Mouse (Mus musculus) MEL (cell line): Measurements from ENCODE around the gene Dnhd1.

Source experiments
- BHLHE40 ChIP-seq: IDR thresholded peaks from 2 replicates; pipeline ENCODE4 v1.6.1; 2012; ENCODE audit warnings: low read depth, mild to moderate bottlenecking, inconsistent platforms, low read length, improper control_type of control experiment, borderline replicate concordance
- CHD2 ChIP-seq: IDR thresholded peaks from 2 replicates; pipeline ENCODE4 v1.6.1; 2011; ENCODE audit warnings: low read length, improper control_type of control experiment
- CTCF ChIP-seq, 3 experiments: IDR thresholded peaks in 2 of 3; conservative IDR thresholded peaks in 1 of 3; 2 replicates each; pipeline ENCODE4 v1.5.1; 2011 to 2012; ENCODE audit warnings: low read length in 3 of 3, low read depth in 2 of 3, mild to moderate bottlenecking in 2 of 3, improper control_type of control experiment in 1 of 3, inconsistent platforms in 1 of 3, mixed read lengths in 1 of 3, moderate library complexity in 1 of 3; ENCODE audit not compliant: control insufficient read depth in 1 of 3, insufficient read depth in 1 of 3, poor library complexity in 1 of 3, severe bottlenecking in 1 of 3
- EP300 ChIP-seq, 2 experiments: IDR thresholded peaks; 2 replicates each; pipeline ENCODE4 v1.6.1; 2011; ENCODE audit warnings: improper control_type of control experiment in 2 of 2, low read length in 2 of 2, low read depth in 1 of 2, mild to moderate bottlenecking in 1 of 2
- GABPA ChIP-seq: IDR thresholded peaks from 2 replicates; pipeline ENCODE4 v1.6.1; 2012; ENCODE audit warnings: low read depth, mild to moderate bottlenecking, inconsistent platforms, low read length, improper control_type of control experiment, moderate library complexity
- KAT2A ChIP-seq: conservative IDR thresholded peaks from 2 replicates; pipeline ENCODE4 v1.6.1; 2012; ENCODE audit warnings: low read depth, low read length, improper control_type of control experiment, inconsistent platforms
- MYB ChIP-seq: IDR thresholded peaks from 2 replicates; pipeline ENCODE4 v1.6.1; 2011; ENCODE audit warnings: mild to moderate bottlenecking, low read depth, low read length, improper control_type of control experiment
- POLR2A ChIP-seq, 2 experiments: IDR thresholded peaks; 2 replicates each; pipeline ENCODE4 v1.6.1; 2011 to 2012; ENCODE audit warnings: low read length in 2 of 2, mild to moderate bottlenecking in 2 of 2, control low read depth in 1 of 2, improper control_type of control experiment in 1 of 2, low read depth in 1 of 2, moderate library complexity in 1 of 2; ENCODE audit not compliant: control insufficient read depth in 1 of 2, insufficient read depth in 1 of 2, poor library complexity in 1 of 2
- TBP ChIP-seq: IDR thresholded peaks from 2 replicates; pipeline ENCODE4 v1.8.0; 2011; ENCODE audit warnings: low read depth, low read length, improper control_type of control experiment
- UBTF ChIP-seq: IDR thresholded peaks from 2 replicates; pipeline ENCODE4 v1.6.1; 2012; ENCODE audit warnings: low read depth, mild to moderate bottlenecking, inconsistent platforms, low read length, improper control_type of control experiment, moderate library complexity, borderline replicate concordance; ENCODE audit not compliant: insufficient read depth
- ZNF384 ChIP-seq: IDR thresholded peaks from 2 replicates; pipeline ENCODE4 v1.6.1; 2012; ENCODE audit warnings: low read depth, mild to moderate bottlenecking, inconsistent platforms, low read length, improper control_type of control experiment

GRCm38 (mm10) chr7:105602860-105603623 is 47.6 kb upstream of the Dnhd1 start:
- TF ChIP-seq GABPA (no peak), CTCF (IDR thresholded peaks at IDR 0.05 in 2 of 3, conservative IDR thresholded peaks at IDR 0.05 in 1 of 3; ENCODE audit: control insufficient read depth in 1 of 3, insufficient read depth in 1 of 3, low read depth in 2 of 3, low read length in 3 of 3, poor library complexity in 1 of 3, severe bottlenecking in 1 of 3) (peak; percentile 60 to 65 (median 65)), KAT2A (no peak), MYB (no peak), TBP (no peak), CHD2 (no peak), POLR2A (IDR thresholded peaks at IDR 0.05; ENCODE audit: control insufficient read depth in 1 of 2, insufficient read depth in 1 of 2, low read depth in 1 of 2, low read length in 2 of 2, poor library complexity in 1 of 2) (no peak), UBTF (no peak), ZNF384 (no peak), EP300 (IDR thresholded peaks at IDR 0.05; ENCODE audit: low read depth in 1 of 2, low read length in 2 of 2) (no peak), BHLHE40 (no peak)
